Mouse (Mus musculus) right cerebral cortex, postnatal 14 days (tissue): ENCODE data around the gene Idh3b.

Experiments
- DNase-seq: peaks from one replicate; pipeline ENCODE4 v3.0.0; 2022

Idh3b gene

DNA sequence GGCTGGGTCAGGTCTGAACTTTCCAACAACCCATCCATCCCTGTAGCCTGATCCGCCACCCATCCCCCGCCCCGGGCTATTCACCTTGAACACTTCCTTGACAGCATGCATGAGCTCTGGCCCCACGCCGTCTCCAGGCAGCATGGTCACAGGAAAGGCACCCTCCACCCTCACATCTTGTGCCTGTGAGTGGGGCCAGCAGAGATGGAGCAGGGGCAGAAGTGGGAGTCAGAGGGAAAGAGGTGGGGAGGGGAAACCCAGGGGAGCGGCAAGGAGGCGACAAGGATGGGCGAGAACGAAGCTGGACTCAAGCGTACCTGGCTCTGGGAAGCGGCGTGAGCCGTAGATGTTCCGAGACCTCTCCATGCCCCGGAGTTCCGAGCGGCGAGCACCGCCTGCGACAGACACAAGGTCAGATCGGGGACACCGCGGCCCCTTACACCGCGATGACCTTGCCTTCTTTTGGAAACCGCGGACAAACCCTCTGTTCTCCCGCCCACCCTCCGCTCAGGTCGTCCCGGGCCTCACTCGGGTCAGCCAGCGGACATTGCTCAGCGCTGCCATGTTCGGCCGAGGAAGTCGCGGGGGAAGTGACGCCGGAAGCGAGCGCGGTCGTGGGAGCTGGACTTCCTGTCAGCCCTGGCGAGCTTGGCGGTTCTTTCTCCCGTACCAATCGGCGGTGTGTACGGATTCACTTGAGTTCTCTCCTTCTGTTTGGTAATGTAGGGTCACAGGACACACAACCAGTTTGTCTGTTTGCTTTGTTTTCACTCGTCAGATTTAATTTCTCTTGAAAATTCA is at the start of gene Idh3b:
Gene Idh3b (minus strand): TSS at position 694 of the 801 bp plus-strand sequence.
- DNase-seq: peak; percentile 90

DNA sequence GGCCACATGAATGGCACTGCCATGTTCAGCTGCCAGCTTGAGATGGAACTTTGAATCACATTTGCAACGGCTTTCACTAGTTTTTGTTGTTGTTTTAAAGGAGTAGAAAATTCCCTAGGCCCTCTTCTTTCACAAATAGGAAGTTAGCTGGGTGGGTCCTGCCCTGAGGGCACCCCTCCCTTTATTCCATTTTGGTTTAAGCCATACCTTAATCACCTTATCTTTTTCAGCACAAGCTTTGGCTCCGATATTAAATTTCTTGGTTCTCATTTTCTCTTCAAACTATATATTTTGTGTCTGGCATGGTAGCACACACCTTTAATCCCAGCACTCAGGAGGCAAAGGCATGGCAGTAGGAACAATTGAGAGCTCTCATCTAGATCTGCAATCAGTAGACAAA is 45.2 kb upstream of the Idh3b start:
- no peak for DNase-seq

DNA sequence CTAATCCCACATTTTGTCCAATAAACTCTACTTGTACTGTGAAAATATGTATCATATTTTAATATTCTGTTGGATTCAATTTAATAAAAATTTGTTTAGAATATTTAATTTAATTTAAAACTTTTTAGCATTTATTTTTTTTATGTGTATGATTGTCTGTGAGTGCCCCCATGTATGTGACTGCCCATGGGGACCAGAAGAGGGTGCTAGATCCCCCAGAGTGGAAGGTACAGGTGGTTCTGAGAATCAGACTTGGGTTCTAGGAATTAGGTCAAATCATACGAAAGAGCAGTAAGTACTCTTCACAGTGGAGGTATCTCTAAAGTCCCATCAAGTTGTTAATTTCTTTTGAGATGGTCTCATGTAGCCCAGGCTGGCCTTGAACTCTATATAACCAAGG is 42.7 kb upstream of the Idh3b start:
- DNase-seq: no peak

DNA sequence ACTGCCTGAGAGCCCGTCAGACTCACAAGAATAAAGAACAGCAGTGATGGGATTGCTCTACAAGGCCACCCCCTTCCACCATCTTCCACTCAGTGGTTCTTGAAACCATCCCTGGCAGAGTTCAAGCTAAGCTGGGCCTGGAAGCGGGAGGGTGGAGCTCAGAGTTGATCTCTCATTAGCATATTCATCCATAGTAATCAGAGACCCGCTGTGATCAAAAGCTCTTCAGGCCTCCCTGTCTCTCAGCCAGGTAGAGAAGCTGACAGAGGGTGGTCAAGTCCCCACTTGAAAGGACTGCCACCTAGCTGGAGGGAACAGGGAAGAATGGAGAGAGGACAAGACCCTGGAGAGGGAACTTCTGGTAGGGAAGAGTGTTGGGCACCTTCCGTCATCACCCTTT is 18.7 kb upstream of the Idh3b start:
- no peak for DNase-seq

DNA sequence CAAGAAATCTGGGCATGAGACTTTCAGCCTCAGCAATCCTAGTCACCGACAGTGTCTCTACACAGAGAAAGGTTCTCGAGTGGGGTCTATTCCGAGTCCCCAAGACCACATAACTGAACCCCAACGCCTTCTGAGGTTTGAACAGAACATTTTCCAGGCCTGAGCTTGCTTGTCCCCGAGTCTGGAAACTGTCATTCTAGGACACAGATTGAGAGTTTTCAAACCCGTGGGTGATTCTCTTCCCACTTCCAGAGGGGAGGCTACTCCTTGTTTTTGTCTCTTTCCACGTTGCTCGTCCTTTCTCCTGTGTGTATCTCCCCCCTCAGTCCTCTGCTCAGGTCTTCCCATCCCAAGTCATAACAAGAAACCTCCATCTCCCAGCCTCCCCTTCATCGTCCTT is 13.2 kb upstream of the Idh3b start:
- DNase-seq: no peak

DNA sequence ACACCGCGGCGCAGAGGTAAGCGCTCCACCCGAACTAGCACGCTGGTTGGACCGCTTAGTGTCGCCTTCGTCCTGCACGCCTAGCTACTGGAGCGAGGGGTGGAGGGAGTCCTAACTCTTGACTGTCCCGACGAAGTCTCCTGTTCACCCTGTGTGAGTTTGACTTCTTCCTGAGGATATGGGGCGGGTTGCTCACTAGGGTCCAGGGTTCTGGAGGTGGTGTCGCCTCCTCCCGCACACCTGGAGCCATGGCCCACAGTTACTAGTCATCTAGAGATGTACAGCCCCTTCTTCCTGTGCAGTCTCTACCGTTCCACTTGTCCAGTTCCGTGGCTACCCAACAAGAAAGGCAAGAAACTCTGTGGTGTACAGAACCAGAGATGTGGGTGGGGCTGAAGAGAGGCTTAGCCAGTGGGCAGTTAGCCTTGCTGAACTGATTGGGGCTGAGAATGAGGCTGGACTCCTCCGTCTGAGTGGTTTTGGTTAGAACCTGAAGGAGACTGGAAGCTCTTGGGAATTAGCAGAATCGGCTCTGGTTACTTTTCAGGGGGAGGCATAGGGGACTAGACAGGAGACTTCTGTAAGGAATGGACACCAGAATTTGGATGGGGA is 11.9 kb upstream of the Idh3b start:
- no peak for DNase-seq

DNA sequence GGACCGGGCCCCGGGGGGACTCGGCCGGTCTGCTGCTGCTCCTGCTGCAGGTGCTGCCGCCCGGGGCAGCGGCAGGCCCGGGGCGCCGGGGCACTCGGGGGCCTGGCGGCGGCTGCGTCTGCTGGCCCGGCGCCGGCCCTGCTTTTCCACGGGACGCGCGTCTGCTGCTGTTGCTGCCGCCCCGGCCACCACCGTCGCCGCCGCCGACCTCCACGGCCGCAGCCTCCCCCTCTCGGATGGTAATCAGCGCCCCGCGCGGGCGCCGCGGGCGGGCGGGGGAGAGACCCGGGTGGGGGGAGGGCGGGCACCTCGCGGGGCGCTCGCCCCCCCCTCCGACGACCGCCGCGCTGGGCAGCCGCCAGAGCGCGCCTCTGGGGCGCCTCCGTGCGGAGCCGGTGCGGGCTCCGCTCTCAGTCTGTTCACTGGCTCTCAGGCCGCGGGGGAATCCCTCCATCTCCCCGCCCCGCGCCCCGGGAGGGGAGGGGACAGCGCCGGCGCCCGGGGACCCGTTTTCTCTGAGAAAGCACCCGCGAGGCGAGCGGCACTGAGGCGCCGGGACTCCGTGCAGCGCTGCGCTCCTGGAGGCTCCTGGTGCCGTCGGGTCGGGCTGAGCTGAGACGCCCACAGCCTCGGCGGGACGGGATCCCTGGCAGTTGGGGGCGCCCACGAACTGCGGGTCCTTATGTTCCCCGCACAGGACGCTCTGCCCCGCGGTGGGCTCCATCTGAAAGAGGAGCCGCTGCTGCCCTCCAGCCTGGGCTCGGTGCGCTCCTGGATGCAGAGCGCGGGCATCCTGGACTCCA is 11.2 kb upstream of the Idh3b start:
- DNase-seq: peak; percentile 50

DNA sequence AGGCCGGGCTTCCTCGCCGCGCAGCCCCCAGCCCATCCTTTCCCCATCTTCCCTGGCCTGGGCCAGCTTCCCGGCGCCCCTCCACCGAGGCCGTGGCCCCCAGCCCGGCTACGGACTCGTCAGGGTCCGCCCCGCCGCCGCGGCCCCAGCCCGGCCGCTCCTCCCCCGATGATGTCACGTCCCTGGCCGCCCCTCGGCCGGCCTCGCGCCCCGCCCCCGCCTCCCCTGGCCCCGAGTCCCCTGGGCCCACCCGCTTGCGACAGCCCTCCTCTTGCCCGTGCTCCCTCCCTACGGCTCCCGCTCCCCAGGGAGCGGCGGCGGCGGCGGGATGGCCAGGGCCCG is 10.6 kb upstream of the Idh3b start, which contains the start of gene Ebf4:
Gene Ebf4 (plus strand): TSS at position 234 of the 342 bp plus-strand sequence.
- peak; percentile 54 for DNase-seq

DNA sequence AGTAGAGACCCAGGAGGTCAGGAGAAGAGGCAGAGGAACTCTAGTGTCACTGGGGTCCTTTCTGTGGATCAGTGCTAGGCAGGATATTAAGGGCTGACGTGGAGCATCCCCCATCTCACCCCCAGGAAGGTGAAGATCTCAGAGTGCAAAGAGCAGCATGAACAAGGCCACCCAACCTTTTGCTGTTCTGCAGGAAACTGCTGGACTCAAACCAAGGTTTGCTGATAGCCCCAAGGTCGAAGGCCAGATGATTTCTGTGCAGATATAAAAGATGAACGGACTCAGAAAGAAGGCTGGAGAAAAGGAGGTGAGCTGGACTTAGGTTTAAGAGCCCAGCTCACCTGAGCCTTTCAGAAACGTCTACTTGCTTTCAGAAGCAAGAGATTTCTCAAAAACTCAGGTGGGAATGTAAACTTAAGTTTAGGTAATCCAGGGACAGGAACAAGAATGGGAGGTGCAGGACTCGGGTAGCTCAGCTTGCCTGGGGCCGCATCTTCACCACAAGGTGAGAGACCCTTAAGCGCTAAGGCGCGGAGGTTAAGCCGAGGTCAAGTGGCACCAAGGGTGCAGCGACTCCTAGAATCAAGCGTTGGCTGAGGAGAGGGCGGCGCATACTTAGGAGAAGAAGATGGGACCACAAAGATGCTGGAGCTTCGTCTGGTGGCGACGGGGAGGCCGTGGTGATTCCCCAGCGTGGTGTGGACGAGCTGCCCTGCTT is 10.0 kb upstream of the Idh3b start:
- DNase-seq: no peak

DNA sequence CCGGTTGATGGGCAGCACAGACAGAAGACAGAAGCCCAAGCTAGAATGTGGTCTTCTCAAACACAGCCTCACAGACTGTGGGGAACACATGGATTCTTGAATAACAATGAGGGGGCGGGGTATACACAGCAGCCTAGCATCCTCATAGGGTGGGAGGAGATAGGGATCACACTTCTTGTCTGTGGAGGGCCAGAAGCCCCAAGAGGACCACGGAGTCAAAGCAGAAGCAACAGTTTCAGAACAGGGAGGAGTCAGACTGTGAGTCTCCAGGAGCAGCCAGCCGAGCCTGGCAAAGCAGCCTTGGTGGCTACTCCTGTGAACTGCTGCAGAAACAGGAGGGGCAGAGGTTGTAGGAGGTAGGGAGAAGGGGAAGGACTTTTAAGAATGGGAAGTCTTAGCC is 9.1 kb upstream of the Idh3b start:
- no peak for DNase-seq

DNA sequence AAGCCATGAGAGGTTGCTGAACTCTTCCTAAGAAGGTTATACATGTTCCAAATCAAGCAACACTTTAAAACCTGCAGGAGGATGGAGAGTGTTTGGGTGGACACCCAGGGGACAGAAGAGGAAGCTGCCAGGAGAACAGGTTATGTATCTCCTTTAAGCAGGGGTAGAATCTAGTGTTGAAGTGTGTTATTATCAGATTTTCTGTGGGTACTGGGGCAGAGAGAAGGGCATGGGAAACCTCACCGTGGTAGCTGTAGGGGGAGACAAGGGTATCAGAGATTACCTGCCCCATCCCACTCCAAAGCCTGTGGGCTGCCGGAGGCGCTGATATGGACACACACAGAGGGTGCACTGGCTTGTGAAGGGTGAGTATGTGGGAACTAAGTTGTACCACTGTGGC is 8.7 kb upstream of the Idh3b start:
- no peak for DNase-seq

DNA sequence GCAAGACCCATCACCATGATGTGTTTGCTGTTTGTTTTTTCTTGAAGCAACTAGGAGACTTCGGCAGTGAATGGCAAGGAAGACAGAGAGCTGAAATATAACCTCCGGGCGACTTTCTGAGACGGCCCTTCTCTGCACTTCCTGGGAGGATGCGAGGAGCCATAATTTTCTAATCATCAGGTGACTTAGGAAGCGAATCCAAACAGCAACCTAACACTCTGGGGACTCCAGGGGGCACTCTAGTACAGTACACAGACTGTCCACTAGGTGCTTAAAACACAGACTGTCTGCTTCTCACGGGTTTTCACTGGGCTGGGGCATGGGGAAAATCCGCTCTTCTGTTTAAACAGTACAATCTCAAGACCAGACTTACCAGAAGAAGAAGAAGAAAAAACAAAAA is 7.1 kb upstream of the Idh3b start:
- DNase-seq: peak; percentile 71

DNA sequence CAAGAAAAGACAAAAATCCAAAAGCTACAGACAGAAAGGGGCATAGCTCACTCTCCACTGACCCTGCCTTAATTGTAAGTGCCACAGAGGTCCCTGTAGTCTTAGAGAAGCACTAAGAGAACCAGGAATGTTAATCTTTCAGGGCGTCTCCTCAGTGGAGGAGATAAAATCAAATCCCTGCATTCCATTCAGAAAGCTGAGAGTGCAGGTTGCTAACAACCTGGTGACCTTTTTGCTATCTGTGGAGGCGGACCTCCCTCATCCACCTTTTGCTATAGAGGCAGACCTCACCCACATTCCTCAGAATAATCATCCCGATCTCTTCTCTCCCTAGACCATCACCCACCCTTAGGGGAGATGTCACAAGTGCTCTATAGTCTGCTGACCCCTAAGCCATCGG is 4.7 kb upstream of the Idh3b start:
- DNase-seq: no peak

DNA sequence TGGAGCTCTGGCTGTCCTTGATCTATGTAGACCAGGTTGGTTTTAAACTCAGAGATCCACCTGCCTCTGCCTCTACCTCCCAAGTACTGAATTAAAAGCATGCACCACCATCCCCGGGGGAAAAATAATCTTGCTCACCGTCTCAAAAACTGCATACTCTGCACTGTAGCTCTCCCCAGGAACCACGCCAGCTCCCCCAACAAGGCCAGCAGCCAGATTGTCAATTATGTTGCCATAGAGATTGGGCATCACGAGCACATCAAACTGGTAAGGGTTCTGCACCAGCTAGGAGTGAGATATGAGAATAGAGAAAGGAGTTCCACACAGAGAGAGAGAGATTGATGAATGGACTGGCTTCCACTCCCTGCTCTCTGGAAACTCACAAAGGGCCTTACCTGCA is 3.5 kb downstream of the Idh3b start:
- no peak for DNase-seq

DNA sequence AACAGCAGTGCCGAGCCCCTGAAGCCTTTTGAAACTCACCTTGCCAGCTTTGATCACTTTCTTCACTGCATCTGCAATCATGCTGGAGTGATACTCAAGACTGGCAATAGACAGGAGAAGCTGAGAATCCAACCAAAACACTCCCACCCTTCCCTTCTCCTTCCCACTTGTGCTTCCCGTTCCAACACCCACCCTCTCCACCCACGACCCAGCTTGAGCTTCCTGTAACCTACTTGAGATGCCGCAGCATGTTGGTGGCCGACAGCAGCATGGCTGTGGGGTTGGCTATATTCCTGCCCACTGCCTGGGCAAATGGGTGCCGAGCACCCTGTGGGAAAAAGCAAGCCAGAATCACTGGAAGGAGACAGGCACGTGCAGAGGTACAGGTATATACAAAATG is 4.1 kb downstream of the Idh3b start:
- no peak for DNase-seq

DNA sequence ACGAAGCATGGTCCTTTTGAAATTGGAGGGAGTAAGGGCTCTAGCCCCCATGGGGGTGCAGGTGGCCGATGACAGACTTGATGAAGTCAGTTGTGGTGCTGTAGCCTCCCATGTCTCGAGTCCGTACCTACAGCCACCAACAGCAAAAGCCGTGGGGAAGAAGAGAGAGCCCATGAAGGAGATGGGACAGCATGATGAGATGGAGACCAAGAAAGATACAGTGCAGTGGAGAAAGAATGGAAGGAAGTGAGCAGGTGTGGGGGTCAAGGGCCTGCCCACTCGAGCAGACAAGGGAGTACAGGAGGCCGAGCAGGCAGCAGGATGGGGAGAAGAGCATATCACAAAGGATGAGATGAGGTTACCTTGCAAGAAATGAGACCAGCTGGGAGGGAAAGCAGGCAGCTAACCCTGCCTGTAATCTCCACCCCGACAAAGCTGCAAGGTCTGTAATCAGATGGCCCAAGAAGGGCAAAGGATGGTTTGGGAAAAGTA is 4.7 kb downstream of the Idh3b start:
- no peak for DNase-seq

DNA sequence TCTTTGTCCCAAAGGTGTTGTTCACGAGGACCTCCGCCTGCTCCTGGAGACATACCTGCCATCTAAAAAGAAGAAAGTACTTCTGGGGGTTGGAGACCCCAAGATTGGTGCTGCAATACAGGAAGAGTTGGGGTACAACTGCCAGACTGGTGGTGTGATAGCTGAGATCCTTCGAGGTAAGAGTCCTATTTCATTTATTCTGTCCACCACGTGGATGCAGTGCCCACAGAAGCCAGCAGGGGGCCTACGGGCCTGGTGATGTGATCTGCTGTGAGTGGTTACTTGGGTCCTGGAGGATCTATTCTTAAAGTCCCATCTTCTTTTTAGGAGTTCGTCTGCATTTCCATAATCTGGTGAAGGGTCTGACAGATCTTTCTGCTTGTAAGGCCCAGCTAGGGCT is 8.7 kb downstream of the Idh3b start:
- DNase-seq: peak; percentile 73

DNA sequence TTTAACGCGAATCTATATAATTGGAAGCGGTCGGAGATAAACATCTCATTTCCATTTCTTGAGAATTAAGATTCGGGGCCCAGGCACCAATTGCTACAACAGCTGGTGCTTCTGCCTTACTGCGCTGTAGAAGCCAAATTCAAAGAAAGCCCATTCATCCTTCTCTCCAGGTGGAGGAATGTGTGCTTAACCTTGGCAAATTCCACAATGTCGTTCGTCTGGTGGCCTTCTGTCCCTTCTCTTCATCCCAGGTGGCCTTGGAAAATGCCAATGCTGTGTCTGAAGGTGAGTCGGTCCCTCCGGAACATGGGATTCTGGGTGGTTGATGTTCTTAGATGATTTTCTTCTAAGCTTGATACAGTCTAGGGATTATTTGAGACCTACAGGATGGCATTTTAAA is 9.5 kb downstream of the Idh3b start:
- no peak for DNase-seq

DNA sequence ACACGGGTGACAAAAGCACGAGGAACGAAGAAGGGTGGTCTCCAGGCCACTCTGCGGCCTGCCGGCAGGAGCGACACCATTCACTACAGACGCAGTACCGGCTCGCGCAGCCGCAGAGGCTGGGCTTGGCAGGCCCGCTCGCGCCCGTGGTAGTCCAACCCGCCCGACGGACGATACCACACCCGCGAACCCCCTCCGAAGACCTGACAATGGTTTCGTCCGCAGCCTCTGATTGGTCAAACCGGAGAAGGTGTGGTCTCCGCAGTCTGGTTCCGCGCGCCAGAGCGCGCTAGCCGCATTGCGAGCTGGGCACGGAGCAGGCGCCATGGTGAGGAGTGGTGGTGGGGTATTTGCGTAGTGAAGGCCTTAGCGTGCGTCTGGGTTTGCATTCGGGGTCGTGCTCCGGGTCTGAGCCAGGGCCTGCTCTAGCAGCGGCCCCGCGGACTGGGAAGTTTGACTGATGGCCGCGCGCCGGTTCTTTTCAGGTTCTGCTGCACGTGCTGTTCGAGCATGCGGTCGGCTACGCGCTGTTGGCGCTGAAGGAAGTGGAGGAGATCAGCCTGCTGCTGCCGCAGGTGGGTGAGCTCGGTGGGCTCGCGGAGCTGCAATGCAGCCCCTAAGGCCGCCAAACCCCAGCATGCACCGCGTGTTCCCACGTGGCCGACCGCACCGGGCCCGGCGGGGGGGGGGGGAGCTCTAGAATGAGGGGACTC is 10.0 kb downstream of the Idh3b start, which contains the start of gene Nop56:
Gene Nop56 (plus strand): TSS at position 282 of the 713 bp plus-strand sequence.
- DNase-seq: peak; percentile 98

DNA sequence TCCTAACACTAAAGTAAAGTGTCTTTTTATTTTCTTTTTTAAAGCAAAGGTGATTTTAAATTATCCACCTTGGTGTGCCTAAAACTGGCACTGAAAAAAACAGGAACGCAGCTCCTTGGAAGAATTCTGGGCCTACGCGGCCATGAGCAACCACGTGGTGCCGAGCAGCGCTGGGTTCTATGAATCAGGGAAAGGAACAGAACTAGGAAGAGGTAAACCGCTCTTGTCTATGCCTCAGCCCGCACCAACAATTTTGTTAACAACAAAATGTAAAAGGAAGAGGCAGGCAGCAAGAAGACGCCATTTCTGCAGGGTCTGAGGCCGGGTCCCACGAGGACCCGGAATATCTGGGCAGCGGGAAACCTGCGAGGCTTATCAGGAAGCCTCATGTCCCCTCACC is 10.6 kb downstream of the Idh3b start:
- no peak for DNase-seq

DNA sequence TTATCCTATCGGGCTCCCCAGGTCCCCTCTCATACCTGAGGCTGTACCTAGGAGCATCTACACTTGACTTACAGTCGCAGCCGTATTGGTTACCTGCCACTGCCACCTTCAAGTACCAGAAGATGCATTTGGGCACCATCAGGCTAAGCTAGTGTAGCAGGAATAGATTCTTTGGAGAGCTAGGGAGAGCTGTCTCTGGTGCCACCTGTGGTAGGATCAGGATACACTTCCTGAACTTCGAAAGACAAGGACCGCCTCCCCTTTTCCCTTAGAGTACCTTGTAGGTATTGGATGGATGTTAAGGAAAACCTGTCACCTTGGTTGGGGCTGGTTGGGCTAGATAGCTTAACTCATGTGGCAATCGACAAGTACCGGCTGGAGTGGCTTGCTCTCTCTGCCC is 16.3 kb downstream of the Idh3b start:
- DNase-seq: no peak

DNA sequence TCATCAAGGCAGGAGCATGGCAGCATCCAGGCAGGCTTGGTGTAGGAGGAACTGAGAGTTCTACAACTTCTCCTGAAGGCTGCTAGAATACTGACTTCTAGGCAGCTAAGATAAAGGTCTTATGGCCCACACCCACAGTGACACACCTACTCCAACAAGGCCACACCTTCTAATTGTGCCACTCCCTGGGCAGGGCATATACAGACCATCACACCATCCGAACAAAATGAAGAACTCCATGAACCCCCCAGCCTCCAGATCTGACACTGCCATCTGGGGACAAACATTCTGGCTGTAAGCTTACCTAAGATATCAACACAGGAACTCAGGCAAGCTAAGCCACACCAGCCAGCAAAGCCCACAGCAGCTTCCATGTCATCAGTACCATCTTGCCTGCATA is 18.8 kb downstream of the Idh3b start:
- no peak for DNase-seq
